In genomic region chr5:136002325-136002724, GRCm38 (mm10) we compare ENCODE assay signal across 14 mouse cellular contexts. TPM values are rescaled to one million over a fixed set of nuclear protein-coding genes. Genes with fewer than 3 reads are reported as not detected.
DNase-seq lines count a peak whose midpoint lies in the region; ATAC-seq and TF ChIP-seq lines count a peak whose summit lies in the region.
"Had no signal": no experiment of that assay in that cellular context is flagged by ENCODE, and none has a peak within 500 bp of the region (broad histone marks: within the 10 kb centered on the region; RNA-seq: fewer than 3 reads in every experiment).

No protein-coding gene starts in this region.

- H3K79me2 ChIP-seq in heart, adult 2 months (replicated peaks; ENCODE audit: control insufficient read depth, insufficient read depth, low read length), result no peaks in the 10 kb centered on the region; the same call in none of the 2 replicates

- no peak overlapping the region for H3K4me2 ChIP-seq in heart, embryonic 16.5 days (ENCODE audit: low read depth, low read length)
- no peak overlapping the region for H3K4me2 ChIP-seq in embryonic facial prominence, embryonic 15.5 days (replicated peaks)

- no peak overlapping the region for H3K4me3 ChIP-seq in heart, embryonic 16.5 days (ENCODE audit: low read length)
- H3K4me3 ChIP-seq in heart, adult 2 months, result no peak overlapping the region
- H3K4me3 ChIP-seq in thymus, adult 2 months (ENCODE audit: control insufficient read depth, insufficient read depth, low read length), result no peak overlapping the region
- H3K4me3 ChIP-seq in embryonic facial prominence, embryonic 15.5 days (replicated peaks), result no peak overlapping the region
- H3K4me3 ChIP-seq: gastrocnemius, adult 2 months had no signal

- no peaks in the 10 kb centered on the region for H3K9me3 ChIP-seq in heart, embryonic 16.5 days (replicated peaks; ENCODE audit: control insufficient read depth, low read length)
- no peaks in the 10 kb centered on the region for H3K9me3 ChIP-seq in embryonic facial prominence, embryonic 15.5 days (replicated peaks)

- DNase-seq in heart, adult 2 months, result no peak
- DNase-seq in thymus, adult 2 months, result no peak
- no peak for DNase-seq in thymus, postnatal 36 days
- DNase-seq in cerebellum, adult 18-20 months, result no peak
- DNase-seq in left cerebral cortex, postnatal 25 days (ENCODE audit: low spot score in 2 of 2), result no peak
- DNase-seq: cerebellum, postnatal 25 days; gastrocnemius, adult 2 months; kidney, postnatal 4 days had no signal

- H3K9ac ChIP-seq in heart, embryonic 16.5 days (ENCODE audit: low read length), result no peak overlapping the region
- no peak overlapping the region for H3K9ac ChIP-seq in heart, adult 2 months (ENCODE audit: low read depth, low read length)
- H3K9ac ChIP-seq in embryonic facial prominence, embryonic 15.5 days, result no peak overlapping the region

- H3K27me3 ChIP-seq in heart, embryonic 16.5 days (ENCODE audit: control insufficient read depth, insufficient read depth, low read length), result no peaks in the 10 kb centered on the region
- H3K27me3 ChIP-seq in heart, adult 2 months (ENCODE audit: control insufficient read depth, insufficient read depth, low read length), result no peaks in the 10 kb centered on the region
- no peaks in the 10 kb centered on the region for H3K27me3 ChIP-seq in thymus, adult 2 months (ENCODE audit: control insufficient read depth, insufficient read depth, low read length)
- no peaks in the 10 kb centered on the region for H3K27me3 ChIP-seq in embryonic facial prominence, embryonic 15.5 days

- ATAC-seq in heart, embryonic 16.5 days (replicated peaks; ENCODE audit: extremely low read depth, insufficient read depth, low FRiP score), result no peak
- no peak for ATAC-seq in embryonic facial prominence, embryonic 15.5 days (ENCODE audit: insufficient number of reproducible peaks, low FRiP score, low TSS enrichment, low read depth)
- ATAC-seq: activated CD4-positive, CD25-positive, alpha-beta regulatory T cell, adult 4 months had no signal

- WGBS in heart, embryonic 16.5 days, result 53% methylated on average over 2 of the region's 2 CpGs
- 51% methylated on average over 2 of the region's 2 CpGs for WGBS in heart, adult 2 months
- 64% methylated on average over 2 of the region's 2 CpGs for WGBS in thymus, adult 2 months
- WGBS in embryonic facial prominence, embryonic 15.5 days, result 50% methylated on average over 2 of the region's 2 CpGs

- intact Hi-C loops in heart, adult 2 months (cut with DNase I), result no loop called here
- intact Hi-C loops in left cerebral cortex, postnatal 25 days (cut with DNase I), result no loop called here

- no peak for TF ChIP-seq EP300 in heart, adult 2 months (IDR thresholded peaks at IDR 0.05; ENCODE audit: insufficient read depth, low read depth, low read length)

- H3K27ac ChIP-seq in heart, embryonic 16.5 days (ENCODE audit: low read length), result peak overlapping the region; percentile 37
- no peak overlapping the region for H3K27ac ChIP-seq in heart, adult 2 months
- peak overlapping the region; percentile 73 for H3K27ac ChIP-seq in thymus, adult 2 months (ENCODE audit: control insufficient read depth, insufficient read depth, low read length)
- H3K27ac ChIP-seq in embryonic facial prominence, embryonic 15.5 days (replicated peaks), result peak overlapping the region; percentile 35; the same call in 1 of the 2 replicates
- H3K27ac ChIP-seq: gastrocnemius, adult 2 months; macrophage had no signal

- peaks cover 12% of the 10 kb centered on the region for H3K36me3 ChIP-seq in heart, embryonic 16.5 days (ENCODE audit: control insufficient read depth, insufficient read depth)
- no peaks in the 10 kb centered on the region for H3K36me3 ChIP-seq in heart, adult 2 months (ENCODE audit: control insufficient read depth, insufficient read depth, low read length)
- H3K36me3 ChIP-seq in thymus, adult 2 months (ENCODE audit: control insufficient read depth, insufficient read depth, low read length), result peaks cover 15% of the 10 kb centered on the region; the same call in 1 of the 2 replicates
- peaks cover 49% of the 10 kb centered on the region for H3K36me3 ChIP-seq in embryonic facial prominence, embryonic 15.5 days

- no peak for TF ChIP-seq CTCF in heart, adult 2 months (IDR thresholded peaks at IDR 0.05)
- no peak for TF ChIP-seq CTCF in thymus, adult 2 months (IDR thresholded peaks at IDR 0.05; ENCODE audit: borderline replicate concordance, control insufficient read depth, extremely low read depth, insufficient read depth, low read length, poor library complexity)

- TF ChIP-seq POLR2A in heart, adult 2 months (IDR thresholded peaks at IDR 0.05; ENCODE audit: insufficient read depth, low read depth, low read length), result no peak
- no peak for TF ChIP-seq POLR2A in thymus, adult 2 months (IDR thresholded peaks at IDR 0.05; ENCODE audit: control insufficient read depth, extremely low read depth, insufficient read depth, low read length, poor library complexity)

- H3K4me1 ChIP-seq in heart, embryonic 16.5 days (ENCODE audit: control insufficient read depth, insufficient read depth, low read length), result peaks cover 8% of the 10 kb centered on the region
- H3K4me1 ChIP-seq in heart, adult 2 months (ENCODE audit: control insufficient read depth, insufficient read depth, low read length), result peaks cover 2% of the 10 kb centered on the region
- peaks cover 26% of the 10 kb centered on the region for H3K4me1 ChIP-seq in thymus, adult 2 months (replicated peaks; ENCODE audit: control insufficient read depth, insufficient read depth, low read length)
- peaks cover 20% of the 10 kb centered on the region for H3K4me1 ChIP-seq in embryonic facial prominence, embryonic 15.5 days

RNA-seq across cellular contexts. Expression of gene Dtx2, which starts 7.7 kb away (rescaled TPM):
- 21.8 and 22.5 TPM in 2 replicates for polyA plus RNA-seq in heart, embryonic 16.5 days (2015; fragmentation: Nextera tagmentation; extraction: Ambion mirVana)
- 1 to 10 TPM; 6.3 to 7.3 TPM for total RNA-seq in heart, adult 2 months (2021)
- 9.7 and 10.9 TPM in 2 replicates for polyA plus RNA-seq in heart, adult 2 months (2012; rRNA removed)
- 75.3 and 78.8 TPM in 2 replicates for polyA plus RNA-seq in thymus, adult 2 months (2012; rRNA removed)
- 35.0 and 36.5 TPM in 2 replicates for polyA plus RNA-seq in embryonic facial prominence, embryonic 15.5 days (2015; fragmentation: Nextera tagmentation; extraction: Ambion mirVana)
- 1 to 10 TPM; 8.5 to 8.7 TPM for total RNA-seq in left cerebral cortex, postnatal 25 days (2021)

RNA-seq across cellular contexts. Expression of gene Zp3, which starts 22.4 kb away (rescaled TPM):
- polyA plus RNA-seq in heart, embryonic 16.5 days (2015; fragmentation: Nextera tagmentation; extraction: Ambion mirVana), result not detected in 2 replicates
- total RNA-seq in heart, adult 2 months (2021), result not detected
- not detected in 2 replicates for polyA plus RNA-seq in heart, adult 2 months (2012; rRNA removed)
- polyA plus RNA-seq in thymus, adult 2 months (2012; rRNA removed), result 0.52 and 1.1 TPM in 2 replicates
- polyA plus RNA-seq in embryonic facial prominence, embryonic 15.5 days (2015; fragmentation: Nextera tagmentation; extraction: Ambion mirVana), result 0.40 and 0.83 TPM in 2 replicates
- not detected for total RNA-seq in left cerebral cortex, postnatal 25 days (2021)
- total RNA-seq: gastrocnemius, adult 2 months; left cerebral cortex, adult 8-10 months had no signal
- polyA plus RNA-seq: activated CD4-positive, CD25-positive, alpha-beta regulatory T cell, adult 4 months; macrophage; small intestine, adult 2 months had no signal

RNA-seq across cellular contexts. Expression of gene Ssc4d, which starts 28.0 kb away (rescaled TPM):
- polyA plus RNA-seq in heart, embryonic 16.5 days (2015; fragmentation: Nextera tagmentation; extraction: Ambion mirVana), result 0.45 and 0.91 TPM in 2 replicates
- total RNA-seq in heart, adult 2 months (2021), result under 1 TPM; 0.09 to 0.21 TPM
- polyA plus RNA-seq in heart, adult 2 months (2012; rRNA removed), result 1.0 and 1.6 TPM in 2 replicates
- polyA plus RNA-seq in thymus, adult 2 months (2012; rRNA removed), result 3.9 and 4.7 TPM in 2 replicates
- polyA plus RNA-seq in embryonic facial prominence, embryonic 15.5 days (2015; fragmentation: Nextera tagmentation; extraction: Ambion mirVana), result 2.8 and 3.4 TPM in 2 replicates
- total RNA-seq in left cerebral cortex, postnatal 25 days (2021), result 1 to 10 TPM; 2.0 to 2.3 TPM

RNA-seq across cellular contexts. Expression of gene Upk3b, which starts 36.0 kb away (rescaled TPM):
- polyA plus RNA-seq in heart, embryonic 16.5 days (2015; fragmentation: Nextera tagmentation; extraction: Ambion mirVana), result 26.7 and 28.7 TPM in 2 replicates
- 10 to 100 TPM; 16.7 to 18.6 TPM for total RNA-seq in heart, adult 2 months (2021)
- 25.8 and 30.5 TPM in 2 replicates for polyA plus RNA-seq in heart, adult 2 months (2012; rRNA removed)
- 6.1 and 16.1 TPM in 2 replicates for polyA plus RNA-seq in thymus, adult 2 months (2012; rRNA removed)
- polyA plus RNA-seq in embryonic facial prominence, embryonic 15.5 days (2015; fragmentation: Nextera tagmentation; extraction: Ambion mirVana), result 4.0 and 5.4 TPM in 2 replicates
- total RNA-seq in left cerebral cortex, postnatal 25 days (2021), result not detected
- total RNA-seq: gastrocnemius, adult 2 months; left cerebral cortex, adult 8-10 months had no signal
- polyA plus RNA-seq: activated CD4-positive, CD25-positive, alpha-beta regulatory T cell, adult 4 months; macrophage had no signal

RNA-seq across cellular contexts. Expression of gene Upk3bl, which starts 52.0 kb away (rescaled TPM):
- polyA plus RNA-seq in heart, embryonic 16.5 days (2015; fragmentation: Nextera tagmentation; extraction: Ambion mirVana), result 1.2 and 2.6 TPM in 2 replicates
- not detected for total RNA-seq in heart, adult 2 months (2021)
- not detected in 2 replicates for polyA plus RNA-seq in heart, adult 2 months (2012; rRNA removed)
- polyA plus RNA-seq in thymus, adult 2 months (2012; rRNA removed), result 0.64 and 1.3 TPM in 2 replicates
- polyA plus RNA-seq in embryonic facial prominence, embryonic 15.5 days (2015; fragmentation: Nextera tagmentation; extraction: Ambion mirVana), result 41.7 and 48.4 TPM in 2 replicates
- not detected for total RNA-seq in left cerebral cortex, postnatal 25 days (2021)
- total RNA-seq: gastrocnemius, adult 2 months had no signal
- polyA plus RNA-seq: activated CD4-positive, CD25-positive, alpha-beta regulatory T cell, adult 4 months; macrophage had no signal
